Mouse (Mus musculus): ENCODE results near the gene Fam32a.

GRCm38 (mm10) chr8:72257902-72258238 lies 38.3 kb downstream of the Fam32a start:
- TF ChIP-seq POLR2A (IDR thresholded peaks at IDR 0.05; ENCODE audit: control insufficient read depth, extremely low read depth, insufficient read depth, low read length, poor library complexity) (no peak), CTCF (IDR thresholded peaks at IDR 0.05; ENCODE audit: borderline replicate concordance, control insufficient read depth, extremely low read depth, insufficient read depth, low read length, poor library complexity) (no peak)
